Mouse (Mus musculus) forebrain, embryonic 15.5 days (tissue): Measurements from ENCODE around the gene Ech1. TPM values are rescaled to one million over a fixed set of nuclear protein-coding genes. Genes with fewer than 3 reads are reported as not detected.

ENCODE experiments used
- ATAC-seq: fragments of 200-750 bp; cut with Nextera tagmentation; replicated peaks from 2 replicates; pipeline ENCODE4 v1.8.0; 2017; ENCODE audit warnings: mild to moderate bottlenecking, moderate TSS enrichment, moderate library complexity
- H3K27ac ChIP-seq: fragments of 300-500 bp; sonication (generic); replicated peaks from 2 replicates; pipeline ENCODE4 v1.5.1; 2015; ENCODE audit warnings: mild to moderate bottlenecking, inconsistent platforms
- H3K27me3 ChIP-seq: fragments of 300-500 bp; sonication (generic); 2 replicates; pipeline ENCODE4 v1.6.1; 2015; ENCODE audit warnings: inconsistent platforms
- H3K36me3 ChIP-seq: fragments of 300-500 bp; sonication (generic); 2 replicates; pipeline ENCODE4 v1.6.1; 2015; ENCODE audit warnings: mild to moderate bottlenecking, inconsistent platforms
- H3K4me1 ChIP-seq: fragments of 300-500 bp; sonication (generic); 2 replicates; pipeline ENCODE4 v1.6.1; 2015; ENCODE audit warnings: inconsistent platforms
- H3K4me2 ChIP-seq: fragments of 300-500 bp; sonication (generic); replicated peaks from 2 replicates; pipeline ENCODE4 v1.6.1; 2015; ENCODE audit warnings: mild to moderate bottlenecking, inconsistent platforms
- H3K4me3 ChIP-seq: fragments of 300-500 bp; sonication (generic); 2 replicates; pipeline ENCODE4 v1.5.1; 2015; ENCODE audit warnings: mild to moderate bottlenecking, inconsistent platforms
- H3K9ac ChIP-seq: fragments of 300-500 bp; sonication (generic); replicated peaks from 2 replicates; pipeline ENCODE4 v1.6.1; 2015; ENCODE audit warnings: mild to moderate bottlenecking, inconsistent platforms
- H3K9me3 ChIP-seq: fragments of 300-500 bp; sonication (generic); 2 replicates; pipeline ENCODE4 v1.6.1; 2016; ENCODE audit warnings: inconsistent platforms
- WGBS: fragments of 180-500 bp; shearing (Covaris S2); methylation state at CpG from one replicate; pipeline ENCODE4 v1.1.7; 2015; ENCODE audit warnings: mixed read lengths; 5-methylcytosine and 5-hydroxymethylcytosine counted together
- polyA plus RNA-seq: library from polyadenylated mRNA; unstranded; fragments of >200 nt; fragmentation: Nextera tagmentation; extraction: Ambion mirVana; gene quantifications from 2 replicates; pipeline ENCODE4 v1.2.1, GENCODE M21; 2015

Gene Ech1
- polyA plus RNA-seq, 1 experiment from 2014 or later = 85.2 TPM

DNA sequence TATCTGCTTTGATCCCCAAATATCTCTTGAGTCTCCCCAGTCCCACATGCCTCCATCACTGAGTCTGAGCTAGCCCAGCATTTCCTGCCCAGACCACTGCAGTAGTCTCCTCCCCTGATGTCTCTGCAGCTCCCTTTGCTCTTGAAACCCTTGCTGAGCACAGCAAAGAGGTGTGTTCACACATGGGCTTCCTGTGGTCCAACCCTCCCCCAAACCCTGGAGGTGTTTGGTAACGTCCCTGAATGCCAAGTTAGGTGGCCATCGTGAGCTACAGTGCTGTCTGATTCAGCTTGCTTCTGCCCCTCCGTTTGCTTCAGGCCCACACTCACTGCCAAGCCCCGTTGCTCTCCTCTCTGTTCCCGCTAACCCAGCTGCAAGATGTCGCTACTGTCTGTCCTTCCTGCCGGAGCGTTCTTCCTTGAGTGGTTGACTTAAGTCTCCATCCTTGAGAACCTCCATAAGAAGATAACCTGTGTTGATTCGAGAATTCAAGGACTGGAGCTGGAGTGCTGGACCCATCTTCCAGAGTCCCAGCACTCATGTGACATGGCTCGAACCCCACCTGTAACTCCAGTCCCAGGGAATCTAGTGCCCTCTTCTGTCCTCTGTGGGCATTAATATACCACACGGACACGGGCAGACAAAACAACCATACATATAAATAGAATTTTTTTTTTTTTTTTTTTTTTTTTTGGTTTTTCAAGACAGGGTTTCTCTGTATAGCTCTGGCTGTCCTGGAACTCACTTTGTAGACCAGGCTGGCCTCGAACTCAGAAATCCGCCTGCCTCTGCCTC lies 32.4 kb upstream of the Ech1 start:
- Histone ChIP-seq H3K4me2 (no peak overlapping the region), H3K36me3 (0 out of 2 replicates have a peak, but pooled peaks cover 4% of the 10 kb centered on the region), H3K4me3 (no peak overlapping the region), H3K4me1 (peaks cover 8% of the 10 kb centered on the region), H3K9ac (no peak overlapping the region), H3K27me3 (no peaks in the 10 kb centered on the region), H3K9me3 (no peaks in the 10 kb centered on the region), H3K27ac (no peak overlapping the region)
- 87% methylated on average over 14 of the region's 14 CpGs for WGBS
- ATAC-seq = no peak

DNA sequence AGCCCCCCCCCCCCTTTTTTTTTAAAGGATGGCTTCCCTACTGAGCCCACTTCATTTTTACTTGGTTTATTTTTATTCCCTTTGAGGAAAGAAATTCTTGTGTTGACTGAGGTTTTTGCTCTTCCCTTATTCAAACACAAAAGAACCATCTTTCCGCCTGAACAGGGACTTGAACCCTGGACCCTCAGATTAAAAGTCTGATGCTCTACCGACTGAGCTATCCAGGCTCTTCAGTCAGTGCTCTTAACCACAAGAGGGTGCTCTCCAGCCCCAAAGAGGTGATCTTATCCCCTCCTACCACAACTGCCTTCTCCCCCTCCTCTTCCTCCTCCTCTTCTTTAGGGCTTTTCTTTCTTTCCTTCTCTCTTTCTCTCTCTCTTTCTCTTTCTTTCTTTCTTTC lies 31.2 kb upstream of the Ech1 start:
- no peaks in the 10 kb centered on the region for H3K36me3 ChIP-seq
- peaks cover 8% of the 10 kb centered on the region for H3K4me1 ChIP-seq
- no peak overlapping the region for H3K4me2 ChIP-seq
- no peaks in the 10 kb centered on the region for H3K27me3 ChIP-seq
- 35% methylated on average over 2 of the region's 2 CpGs for WGBS
- no peak overlapping the region for H3K4me3 ChIP-seq
- no peak overlapping the region for H3K9ac ChIP-seq
- ATAC-seq = no peak
- no peaks in the 10 kb centered on the region for H3K9me3 ChIP-seq
- no peak overlapping the region for H3K27ac ChIP-seq

DNA sequence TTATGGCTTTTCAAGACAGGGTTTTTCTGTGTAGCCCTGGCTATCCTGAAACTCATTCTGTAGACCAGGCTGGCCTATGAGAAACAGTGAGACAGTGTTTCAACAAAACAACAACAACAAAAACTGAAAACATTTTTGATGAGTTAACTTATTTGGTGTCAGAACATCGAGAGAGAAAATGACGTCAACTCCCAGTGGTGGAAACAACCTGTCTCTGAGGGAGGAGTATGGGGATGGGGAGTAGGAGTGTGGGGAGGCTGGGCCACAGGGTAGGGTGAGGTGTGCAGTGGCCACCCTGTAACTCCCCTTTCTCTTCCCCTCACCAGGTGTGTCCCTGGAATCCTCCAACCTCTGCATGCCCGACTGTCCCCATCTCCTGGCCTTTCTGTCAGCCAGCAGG lies 30.5 kb upstream of the Ech1 start:
- no peak overlapping the region for H3K9ac ChIP-seq
- H3K27me3 ChIP-seq = no peaks in the 10 kb centered on the region
- no peaks in the 10 kb centered on the region for H3K36me3 ChIP-seq
- peaks cover 8% of the 10 kb centered on the region for H3K4me1 ChIP-seq
- H3K4me3 ChIP-seq = no peak overlapping the region
- no peaks in the 10 kb centered on the region for H3K9me3 ChIP-seq
- WGBS = 85% methylated on average over 3 of the region's 3 CpGs
- ATAC-seq = no peak
- no peak overlapping the region for H3K27ac ChIP-seq
- H3K4me2 ChIP-seq = no peak overlapping the region

DNA sequence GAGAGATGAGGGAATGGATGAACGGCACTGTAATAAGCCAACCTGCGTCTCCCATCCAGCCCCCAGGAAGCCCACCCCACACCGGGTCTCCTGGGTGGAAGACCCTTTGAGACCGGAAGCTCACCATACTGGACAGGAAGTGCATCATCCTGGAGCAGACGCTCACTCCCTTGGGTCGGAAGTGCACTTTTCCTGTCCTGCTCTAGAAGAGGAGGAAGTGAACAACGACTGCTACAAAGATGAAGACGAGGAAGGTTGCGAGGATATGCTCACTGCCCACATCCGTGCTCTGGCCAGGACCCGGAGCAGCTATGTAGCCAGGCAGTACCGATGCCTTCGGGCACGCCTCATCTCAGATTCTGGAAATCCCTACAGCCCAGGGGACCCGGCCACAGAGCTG lies 29.2 kb upstream of the Ech1 start:
- 80% methylated on average over 15 of the region's 15 CpGs for WGBS
- H3K9me3 ChIP-seq = no peaks in the 10 kb centered on the region
- no peak overlapping the region for H3K27ac ChIP-seq
- no peaks in the 10 kb centered on the region for H3K36me3 ChIP-seq
- ATAC-seq = no peak
- H3K27me3 ChIP-seq = no peaks in the 10 kb centered on the region
- peaks cover 8% of the 10 kb centered on the region for H3K4me1 ChIP-seq
- no peak overlapping the region for H3K4me3 ChIP-seq
- no peak overlapping the region for H3K4me2 ChIP-seq
- no peak overlapping the region for H3K9ac ChIP-seq

DNA sequence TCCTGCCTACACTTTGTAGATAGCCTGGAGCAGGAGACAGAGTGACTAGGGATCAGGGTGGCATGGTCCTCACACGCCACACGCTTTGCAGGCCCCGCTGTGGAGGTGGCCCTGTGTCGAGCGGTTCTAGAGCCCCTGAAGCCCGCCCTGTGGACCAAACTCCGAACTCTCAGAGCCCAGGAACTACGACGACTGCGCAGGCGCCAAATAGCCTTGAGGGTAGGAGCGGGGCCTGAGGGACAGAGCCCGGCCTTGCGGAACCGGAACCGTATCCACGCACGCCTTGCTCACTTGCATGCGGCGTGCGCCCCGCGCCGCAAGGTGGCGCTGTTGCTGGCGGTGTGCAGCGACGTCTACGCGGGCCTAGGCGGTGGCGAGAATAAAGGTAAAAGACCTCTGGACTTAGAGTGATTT lies 28.4 kb upstream of the Ech1 start:
- peak; percentile 78 for ATAC-seq
- H3K27ac ChIP-seq = no peak overlapping the region
- H3K36me3 ChIP-seq = no peaks in the 10 kb centered on the region
- no peaks in the 10 kb centered on the region for H3K9me3 ChIP-seq
- no peaks in the 10 kb centered on the region for H3K27me3 ChIP-seq
- H3K4me3 ChIP-seq = peak overlapping the region; percentile 13; the same call in 1 of the 2 replicates
- H3K4me1 ChIP-seq = peaks cover 11% of the 10 kb centered on the region
- H3K9ac ChIP-seq = peak overlapping the region; percentile 33
- 13% methylated on average over 32 of the region's 32 CpGs for WGBS
- peak overlapping the region; percentile 34 for H3K4me2 ChIP-seq

DNA sequence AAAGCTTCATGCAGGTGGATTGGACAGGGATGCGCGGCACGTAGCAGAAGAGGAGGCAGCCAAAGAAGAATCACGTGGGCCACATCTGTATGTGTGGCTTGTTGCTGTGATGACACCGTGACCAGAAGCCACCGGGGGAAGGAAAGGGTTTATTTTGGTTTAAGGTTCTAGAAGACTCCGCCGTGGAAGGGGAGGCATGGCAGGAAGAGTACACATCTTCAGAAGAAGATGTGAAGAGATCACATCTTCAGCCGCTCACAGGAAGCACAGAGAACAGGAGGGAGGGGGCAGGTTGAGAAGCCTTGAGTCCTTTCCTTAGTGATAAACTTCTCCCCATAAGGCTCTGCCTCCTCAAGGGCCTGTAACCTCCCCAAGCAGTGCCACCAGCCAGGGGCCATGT lies 25.0 kb upstream of the Ech1 start:
- peaks cover 29% of the 10 kb centered on the region for H3K4me1 ChIP-seq
- no peak for ATAC-seq
- H3K27me3 ChIP-seq = no peaks in the 10 kb centered on the region
- no peaks in the 10 kb centered on the region for H3K9me3 ChIP-seq
- no peak overlapping the region for H3K4me2 ChIP-seq
- no peaks in the 10 kb centered on the region for H3K36me3 ChIP-seq
- 95% methylated on average over 9 of the region's 9 CpGs for whole genome bisulfite sequencing
- no peak overlapping the region for H3K27ac ChIP-seq
- H3K9ac ChIP-seq = no peak overlapping the region
- no peak overlapping the region for H3K4me3 ChIP-seq

DNA sequence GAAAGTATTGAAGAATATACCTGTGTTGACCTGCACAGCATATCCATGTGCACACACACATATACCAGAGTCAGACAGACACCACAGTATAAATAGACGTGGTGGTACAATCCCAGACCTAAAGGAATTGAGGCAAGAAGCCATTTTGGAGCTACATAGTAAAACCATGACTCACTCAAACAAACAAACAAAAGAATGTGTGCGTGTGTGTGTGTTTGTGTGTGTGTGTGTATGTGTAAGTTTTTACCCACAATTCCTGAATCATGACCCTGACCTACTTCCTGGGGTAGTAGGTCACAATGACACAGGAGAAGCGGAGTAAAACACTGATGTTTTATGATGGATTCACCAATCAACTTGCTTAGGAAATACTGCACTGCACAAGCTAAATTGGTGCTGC lies 23.6 kb upstream of the Ech1 start:
- 63% methylated on average over 3 of the region's 3 CpGs for WGBS
- no peaks in the 10 kb centered on the region for H3K36me3 ChIP-seq
- no peak overlapping the region for H3K4me3 ChIP-seq
- H3K4me1 ChIP-seq = peaks cover 27% of the 10 kb centered on the region
- H3K9ac ChIP-seq = no peak overlapping the region
- no peaks in the 10 kb centered on the region for H3K9me3 ChIP-seq
- no peaks in the 10 kb centered on the region for H3K27me3 ChIP-seq
- no peak for ATAC-seq
- H3K27ac ChIP-seq = no peak overlapping the region
- H3K4me2 ChIP-seq = no peak overlapping the region

DNA sequence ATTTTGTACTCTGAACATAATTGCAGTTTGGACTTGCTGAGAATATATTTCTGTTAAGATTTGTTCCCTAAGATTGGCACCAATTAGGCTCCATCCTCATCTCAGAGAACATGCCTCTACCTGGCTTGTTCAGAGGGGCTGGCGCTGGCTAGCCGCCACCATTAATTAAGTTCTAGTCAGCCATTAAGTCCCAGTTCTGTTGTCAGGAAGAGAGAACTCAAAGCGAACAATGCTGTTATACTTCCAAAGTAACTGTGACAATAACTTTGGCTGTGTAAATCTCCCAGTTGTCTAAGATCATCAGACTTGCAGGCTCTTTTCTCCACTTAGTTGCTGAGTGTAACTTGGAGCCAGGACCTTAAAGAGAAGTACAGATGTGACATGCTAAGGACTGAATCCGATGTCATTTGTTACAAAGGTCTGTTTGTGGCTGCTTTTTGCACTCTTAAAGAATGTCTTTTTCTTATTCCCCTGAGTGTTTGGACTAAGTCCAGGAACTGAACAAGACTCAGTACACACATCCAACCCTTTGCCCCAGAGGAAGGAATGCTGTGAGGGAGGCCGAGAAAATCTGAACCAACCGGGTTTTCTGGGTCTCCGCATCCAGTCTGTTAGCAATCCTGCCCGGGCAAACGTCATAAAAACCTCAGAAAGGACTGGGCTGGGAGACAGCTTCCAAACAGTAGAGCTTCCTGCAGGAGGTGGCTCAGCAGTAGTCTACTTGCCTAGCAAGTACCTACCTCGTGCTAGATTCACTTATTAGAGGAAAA lies 22.9 kb upstream of the Ech1 start:
- Histone ChIP-seq H3K36me3 (no peaks in the 10 kb centered on the region), H3K27ac (peak overlapping the region; percentile 66), H3K27me3 (no peaks in the 10 kb centered on the region), H3K4me3 (no peak overlapping the region), H3K9me3 (no peaks in the 10 kb centered on the region), H3K4me2 (no peak overlapping the region), H3K4me1 (peaks cover 21% of the 10 kb centered on the region), H3K9ac (no peak overlapping the region)
- 10% methylated on average over 10 of the region's 10 CpGs for WGBS
- ATAC-seq = no peak

DNA sequence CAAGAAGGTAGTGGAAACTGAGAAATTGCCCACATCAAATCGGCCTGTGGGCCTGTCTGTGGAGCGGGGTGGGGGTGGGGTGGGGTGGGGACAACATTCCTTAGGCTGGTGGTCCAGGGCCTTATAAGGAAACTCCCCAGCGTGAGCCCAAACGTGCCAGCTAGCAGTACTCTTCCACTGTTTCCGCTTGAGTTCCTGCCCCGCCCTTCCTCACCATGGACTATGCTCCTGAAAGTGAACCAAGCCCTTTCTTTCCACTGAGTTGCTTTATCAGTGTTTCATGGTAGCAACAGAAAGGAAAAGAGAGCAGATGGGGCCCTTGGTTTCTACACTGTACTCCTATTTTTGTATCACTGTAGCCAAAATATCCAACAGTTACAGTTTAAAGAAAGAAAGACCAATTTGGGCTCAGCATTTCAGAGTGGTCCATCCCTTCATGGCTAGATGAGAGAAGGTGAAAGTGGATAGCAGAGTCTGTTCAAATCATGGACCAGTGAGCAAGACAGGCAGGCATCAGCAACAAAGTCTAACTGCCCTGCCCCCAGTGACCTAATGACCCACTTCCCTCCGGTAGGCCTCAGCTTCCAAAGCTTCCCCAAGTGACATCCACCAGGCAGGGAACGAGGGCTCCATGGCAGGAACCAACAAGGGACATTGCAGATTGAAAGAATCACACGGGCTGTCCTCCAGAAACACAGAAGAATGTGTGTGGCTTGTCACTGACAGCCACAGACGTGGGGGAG lies 22.0 kb upstream of the Ech1 start:
- WGBS = 11% methylated on average over 10 of the region's 10 CpGs
- Histone ChIP-seq H3K4me2 (no peak overlapping the region), H3K9me3 (no peaks in the 10 kb centered on the region), H3K9ac (no peak overlapping the region), H3K27ac (peak overlapping the region; percentile 66), H3K27me3 (no peaks in the 10 kb centered on the region), H3K36me3 (no peaks in the 10 kb centered on the region), H3K4me1 (peaks cover 26% of the 10 kb centered on the region), H3K4me3 (no peak overlapping the region)
- 0 out of 2 replicates have a peak, but pooled peaks have one; percentile 14 for ATAC-seq

DNA sequence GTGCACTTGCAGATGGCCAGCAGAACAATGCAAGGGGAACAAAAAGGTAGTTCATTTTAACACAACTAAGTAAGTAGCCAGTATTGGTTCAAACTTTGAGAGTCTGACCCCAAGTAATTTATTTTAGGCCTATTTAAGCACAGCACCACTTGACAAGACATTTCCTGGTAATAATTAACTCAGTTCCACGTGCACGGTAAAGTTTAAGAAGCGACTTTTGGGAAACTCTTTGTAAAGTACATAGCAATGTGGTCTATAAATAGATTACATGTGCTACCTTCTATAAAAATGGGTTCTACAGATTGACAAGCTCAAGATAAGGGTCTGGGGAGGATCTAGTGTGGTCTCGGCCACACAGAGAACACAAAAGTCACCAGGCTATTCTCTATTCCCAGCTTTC lies 21.3 kb upstream of the Ech1 start:
- WGBS = 86% methylated on average over 4 of the region's 4 CpGs
- no peak for ATAC-seq
- H3K4me1 ChIP-seq = peaks cover 31% of the 10 kb centered on the region

DNA sequence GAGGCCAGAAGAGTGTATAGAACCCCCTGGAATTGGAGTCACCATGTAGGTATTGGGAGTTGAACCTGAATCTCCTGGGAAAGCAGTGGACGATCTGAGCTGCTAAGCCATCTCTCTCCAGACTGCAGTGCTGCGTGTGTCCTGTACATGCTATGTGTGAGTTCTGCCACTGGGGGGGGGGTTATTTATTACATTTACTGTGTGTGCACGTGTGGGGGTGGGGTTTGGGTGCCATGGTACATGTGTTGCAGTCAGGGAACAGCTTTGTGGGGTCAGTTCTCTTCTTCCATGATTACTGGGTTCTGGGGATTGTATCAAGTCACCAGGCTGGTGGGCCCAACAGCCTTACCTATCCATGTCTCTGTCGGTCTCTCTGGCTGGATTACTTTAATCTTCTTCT lies 18.1 kb upstream of the Ech1 start:
- Histone ChIP-seq H3K4me2 (no peak overlapping the region), H3K27ac (no peak overlapping the region), H3K27me3 (no peaks in the 10 kb centered on the region), H3K4me3 (no peak overlapping the region), H3K36me3 (no peaks in the 10 kb centered on the region), H3K9ac (no peak overlapping the region), H3K4me1 (peaks cover 32% of the 10 kb centered on the region), H3K9me3 (no peaks in the 10 kb centered on the region)
- WGBS = 77% methylated on average over 4 of the region's 4 CpGs
- ATAC-seq = no peak

More for the DNA sequence above, 21.3 kb upstream of the Ech1 start:
- Histone ChIP-seq H3K9ac (no peak overlapping the region), H3K27me3 (no peaks in the 10 kb centered on the region), H3K4me2 (no peak overlapping the region), H3K27ac (no peak overlapping the region), H3K36me3 (no peaks in the 10 kb centered on the region), H3K9me3 (no peaks in the 10 kb centered on the region), H3K4me3 (no peak overlapping the region)
